Mouse (Mus musculus): ENCODE data around the gene 1700109H08Rik. TPM values are rescaled to one million over a fixed set of nuclear protein-coding genes. Genes with fewer than 3 reads are reported as not detected.
"Not testable (repeated sequence)": the region's sequence is repeated elsewhere in the genome, so short reads cannot be mapped to it uniquely, and the experiment has no call there.

1700109H08Rik gene
- polyA plus RNA-seq, 1 experiment = 6.4 TPM

DNA sequence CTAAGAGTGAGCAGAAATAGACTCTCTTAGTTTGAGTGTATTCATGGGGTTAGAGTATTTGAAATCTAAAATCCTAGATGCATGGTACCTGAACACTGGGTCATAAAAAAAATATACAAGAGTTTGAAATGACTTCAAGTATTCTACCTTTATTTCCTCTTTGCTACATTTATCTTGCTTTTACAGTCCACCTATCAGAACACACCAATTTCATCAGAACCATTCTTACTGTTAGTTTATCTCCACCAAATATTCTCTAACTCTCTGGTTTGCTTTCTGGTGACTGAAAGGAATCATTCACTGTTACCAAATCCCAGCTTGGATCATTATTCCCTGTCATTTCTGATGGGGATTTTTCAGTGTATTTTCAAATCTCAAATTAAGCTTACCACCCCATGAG lies 25.8 kb downstream of the 1700109H08Rik start:
- H3K4me1 ChIP-seq (ENCODE audit: control insufficient read depth, insufficient read depth, low read length) = peaks cover 12% of the 10 kb centered on the region
- H3K4me3 ChIP-seq (ENCODE audit: insufficient read depth, low read length) = peak overlapping the region; percentile 82
- no peak overlapping the region for H3K27ac ChIP-seq (ENCODE audit: insufficient read depth, low read depth, low read length)
- TF ChIP-seq CTCF (IDR thresholded peaks at IDR 0.05; ENCODE audit: low read depth, low read length) (no peak), POLR2A (IDR thresholded peaks at IDR 0.05; ENCODE audit: borderline replicate concordance, low read depth, low read length) (no peak)

DNA sequence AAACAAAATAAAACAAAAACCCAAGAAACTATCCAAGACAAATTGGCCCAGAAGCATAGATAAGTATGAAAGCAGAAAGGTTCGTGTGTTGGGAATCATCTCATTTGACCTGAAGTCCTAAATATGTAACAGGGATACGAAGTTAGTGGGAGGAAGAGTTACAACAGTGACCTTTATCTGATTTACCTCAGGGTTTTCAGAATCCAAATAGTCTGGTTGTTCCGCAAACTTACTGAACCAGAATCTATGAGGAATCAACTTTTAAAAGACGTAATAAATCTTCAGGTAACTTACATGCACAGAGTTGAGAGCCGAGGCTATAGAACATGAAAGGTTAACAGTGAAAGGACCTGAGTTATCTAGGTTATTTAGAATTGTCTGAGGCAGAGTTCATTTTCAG lies 27.4 kb downstream of the 1700109H08Rik start:
- Histone ChIP-seq H3K4me1 (ENCODE audit: control insufficient read depth, insufficient read depth, low read length) (peaks cover 12% of the 10 kb centered on the region), H3K27ac (ENCODE audit: insufficient read depth, low read depth, low read length) (no peak overlapping the region), H3K4me3 (ENCODE audit: insufficient read depth, low read length) (no peak overlapping the region)
- no peak for TF ChIP-seq POLR2A (IDR thresholded peaks at IDR 0.05; ENCODE audit: borderline replicate concordance, low read depth, low read length)
- TF ChIP-seq CTCF (IDR thresholded peaks at IDR 0.05; ENCODE audit: low read depth, low read length) = no peak

DNA sequence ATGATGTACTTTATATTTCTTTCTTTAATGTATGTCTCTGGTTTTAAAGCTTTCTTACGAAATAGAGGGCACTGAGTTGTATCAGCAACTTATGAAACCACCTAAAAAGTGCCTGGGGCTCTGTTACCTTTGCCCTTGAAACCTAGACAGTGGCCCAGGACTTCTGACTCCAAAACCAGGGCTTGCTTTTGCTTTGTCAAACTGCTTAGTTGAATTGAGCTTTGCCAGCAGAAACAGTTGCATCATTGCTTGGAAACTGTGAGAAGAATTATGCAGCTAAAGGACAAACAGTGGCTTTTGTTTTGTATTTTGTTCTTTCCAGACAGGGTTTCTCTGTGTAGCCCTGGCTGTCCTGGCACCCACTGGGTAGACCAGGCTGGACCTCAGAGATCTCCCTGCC lies 28.9 kb downstream of the 1700109H08Rik start:
- Histone ChIP-seq H3K4me1 (ENCODE audit: control insufficient read depth, insufficient read depth, low read length) (peaks cover 8% of the 10 kb centered on the region), H3K27ac (ENCODE audit: insufficient read depth, low read depth, low read length) (no peak overlapping the region), H3K4me3 (ENCODE audit: insufficient read depth, low read length) (no peak overlapping the region)
- no peak for TF ChIP-seq POLR2A (IDR thresholded peaks at IDR 0.05; ENCODE audit: borderline replicate concordance, low read depth, low read length)
- TF ChIP-seq CTCF (IDR thresholded peaks at IDR 0.05; ENCODE audit: low read depth, low read length) = no peak

DNA sequence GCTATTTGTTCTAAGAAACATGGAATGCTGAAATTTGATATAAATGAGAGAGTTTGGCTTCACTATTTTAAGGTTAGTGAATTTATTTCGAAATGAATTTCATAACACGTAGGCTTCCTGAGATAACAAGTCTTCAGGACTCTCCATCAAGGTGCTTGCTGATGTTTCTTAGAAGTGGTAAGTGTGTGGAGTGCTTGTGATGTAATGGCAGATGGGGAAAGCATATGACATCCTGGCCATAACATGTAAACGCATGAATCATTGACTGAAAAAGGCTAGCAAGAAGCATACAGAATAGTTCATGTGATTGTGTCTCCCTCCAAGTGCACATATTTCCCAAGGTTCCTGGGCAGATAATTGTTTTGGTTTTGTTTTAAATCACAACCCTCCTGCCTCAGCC lies 29.4 kb downstream of the 1700109H08Rik start:
- no peak for TF ChIP-seq POLR2A (IDR thresholded peaks at IDR 0.05; ENCODE audit: borderline replicate concordance, low read depth, low read length)
- no peak for TF ChIP-seq CTCF (IDR thresholded peaks at IDR 0.05; ENCODE audit: low read depth, low read length)
- no peak overlapping the region for H3K27ac ChIP-seq (ENCODE audit: insufficient read depth, low read depth, low read length)
- peaks cover 8% of the 10 kb centered on the region for H3K4me1 ChIP-seq (ENCODE audit: control insufficient read depth, insufficient read depth, low read length)
- H3K4me3 ChIP-seq (ENCODE audit: insufficient read depth, low read length) = no peak overlapping the region

DNA sequence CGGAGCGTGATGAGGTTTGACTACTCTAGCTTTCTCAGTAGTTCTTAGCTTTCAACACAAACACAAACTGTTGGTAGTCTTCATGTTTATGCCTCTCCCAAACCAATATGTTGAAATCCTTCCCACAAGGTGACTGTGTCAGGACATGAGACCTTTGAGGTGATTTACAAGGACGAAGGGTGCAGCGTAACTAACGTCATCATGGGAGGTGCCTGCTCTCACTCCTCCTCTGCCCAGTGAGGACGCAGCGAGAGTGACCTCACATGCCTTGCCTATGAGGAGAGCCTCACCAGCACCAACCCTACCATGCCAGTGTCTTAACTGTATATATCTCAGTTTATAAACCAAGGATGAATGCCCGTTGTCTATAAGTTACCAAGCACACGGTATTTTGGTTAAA lies 35.7 kb downstream of the 1700109H08Rik start:
- Histone ChIP-seq H3K4me3 (ENCODE audit: insufficient read depth, low read length) (no peak overlapping the region), H3K4me1 (ENCODE audit: control insufficient read depth, insufficient read depth, low read length) (no peaks in the 10 kb centered on the region), H3K27ac (ENCODE audit: insufficient read depth, low read depth, low read length) (no peak overlapping the region)
- TF ChIP-seq CTCF (IDR thresholded peaks at IDR 0.05; ENCODE audit: low read depth, low read length) = no peak

DNA sequence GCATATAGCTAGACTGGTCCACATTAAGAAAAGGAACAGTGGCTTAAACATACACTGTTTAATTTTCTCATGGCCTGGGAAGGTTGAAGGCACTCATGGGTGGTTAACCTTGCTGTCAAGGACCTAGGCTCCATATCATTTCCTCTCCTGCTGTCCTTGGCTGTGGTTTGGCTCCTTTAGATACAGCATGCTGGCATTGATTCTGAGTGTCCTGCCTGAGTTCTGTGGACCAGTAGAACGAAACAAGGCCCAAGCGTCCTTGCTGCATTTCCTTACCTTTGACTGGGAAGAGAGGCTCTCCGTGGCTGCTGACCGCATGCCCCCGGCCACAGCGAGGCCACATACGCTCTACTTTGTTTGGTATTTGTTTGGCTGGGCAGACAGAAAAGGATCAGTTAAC lies 37.9 kb downstream of the 1700109H08Rik start:
- Histone ChIP-seq H3K4me3 (ENCODE audit: insufficient read depth, low read length) (no peak overlapping the region), H3K4me1 (ENCODE audit: control insufficient read depth, insufficient read depth, low read length) (no peaks in the 10 kb centered on the region), H3K27ac (ENCODE audit: insufficient read depth, low read depth, low read length) (no peak overlapping the region)
- TF ChIP-seq CTCF (IDR thresholded peaks at IDR 0.05; ENCODE audit: low read depth, low read length) (no peak), POLR2A (IDR thresholded peaks at IDR 0.05; ENCODE audit: borderline replicate concordance, low read depth, low read length) (no peak)

DNA sequence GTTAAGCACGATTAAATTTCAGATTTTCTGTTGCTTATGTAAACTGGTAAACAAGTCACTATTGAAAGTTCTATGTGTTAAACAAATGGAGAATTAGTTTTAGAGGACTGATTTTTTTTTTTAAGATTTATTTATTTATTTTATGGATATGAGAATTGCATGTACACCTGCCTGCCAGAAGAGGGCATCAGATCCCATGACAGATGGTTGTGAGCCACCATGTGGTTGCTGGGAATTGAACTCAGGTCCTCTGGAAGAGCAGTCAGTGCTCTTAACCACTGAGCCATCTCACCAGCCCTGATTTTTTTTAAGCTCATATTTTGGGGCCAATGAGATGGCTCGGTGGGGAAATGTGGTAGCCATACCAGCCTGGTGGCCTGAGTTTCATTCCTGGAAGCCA lies 40.5 kb downstream of the 1700109H08Rik start:
- not testable (repeated sequence) for H3K4me1 ChIP-seq (ENCODE audit: control insufficient read depth, insufficient read depth, low read length); H3K4me3 ChIP-seq (ENCODE audit: insufficient read depth, low read length); H3K27ac ChIP-seq (ENCODE audit: insufficient read depth, low read depth, low read length)

DNA sequence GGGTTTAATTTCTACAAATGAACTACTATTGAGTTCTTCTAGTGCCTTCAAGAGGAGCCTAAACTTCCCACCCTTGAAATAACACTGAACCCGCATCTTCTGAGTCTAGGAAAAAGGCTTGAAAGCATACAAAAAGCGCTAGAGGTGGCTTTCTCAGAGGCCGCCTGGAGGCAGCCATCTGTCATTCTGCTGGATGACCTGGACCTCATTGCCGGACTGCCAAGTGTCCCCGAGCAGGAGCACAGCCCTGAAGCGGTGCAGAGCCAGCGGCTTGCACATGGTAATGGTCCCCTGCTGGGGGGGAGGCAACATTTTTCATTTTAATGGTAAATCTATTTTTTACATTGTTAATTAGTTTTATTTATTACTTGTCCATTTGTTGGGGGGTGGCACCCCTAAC lies 49.1 kb downstream of the 1700109H08Rik start:
- no peak for TF ChIP-seq CTCF (IDR thresholded peaks at IDR 0.05; ENCODE audit: low read depth, low read length)
- no peak for TF ChIP-seq POLR2A (IDR thresholded peaks at IDR 0.05; ENCODE audit: borderline replicate concordance, low read depth, low read length)
- Histone ChIP-seq H3K4me1 (ENCODE audit: control insufficient read depth, insufficient read depth, low read length) (peaks cover 7% of the 10 kb centered on the region), H3K27ac (ENCODE audit: insufficient read depth, low read depth, low read length) (no peak overlapping the region), H3K4me3 (ENCODE audit: insufficient read depth, low read length) (no peak overlapping the region)

DNA sequence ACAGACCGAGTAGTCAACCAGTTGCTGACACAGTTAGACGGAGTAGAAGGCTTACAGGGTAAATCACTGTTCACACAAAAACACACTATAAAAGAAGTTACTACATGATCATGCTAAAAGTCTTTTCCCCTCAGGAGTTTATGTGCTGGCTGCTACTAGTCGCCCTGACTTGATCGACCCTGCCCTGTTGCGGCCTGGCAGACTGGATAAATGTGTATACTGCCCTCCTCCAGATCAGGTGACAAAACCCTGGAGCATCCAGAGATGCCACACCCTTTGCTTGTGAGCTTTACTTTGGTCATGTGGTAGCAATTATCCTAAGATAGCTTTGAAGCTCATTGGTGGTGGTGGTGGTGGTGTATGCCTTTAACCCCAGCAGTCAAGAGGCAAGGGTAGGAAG lies 58.7 kb downstream of the 1700109H08Rik start:
- no peaks in the 10 kb centered on the region for H3K4me1 ChIP-seq (ENCODE audit: control insufficient read depth, insufficient read depth, low read length)
- TF ChIP-seq CTCF (IDR thresholded peaks at IDR 0.05; ENCODE audit: low read depth, low read length) (no peak), POLR2A (IDR thresholded peaks at IDR 0.05; ENCODE audit: borderline replicate concordance, low read depth, low read length) (no peak)
- no peak overlapping the region for H3K4me3 ChIP-seq (ENCODE audit: insufficient read depth, low read length)
- H3K27ac ChIP-seq (ENCODE audit: insufficient read depth, low read depth, low read length) = no peak overlapping the region

DNA sequence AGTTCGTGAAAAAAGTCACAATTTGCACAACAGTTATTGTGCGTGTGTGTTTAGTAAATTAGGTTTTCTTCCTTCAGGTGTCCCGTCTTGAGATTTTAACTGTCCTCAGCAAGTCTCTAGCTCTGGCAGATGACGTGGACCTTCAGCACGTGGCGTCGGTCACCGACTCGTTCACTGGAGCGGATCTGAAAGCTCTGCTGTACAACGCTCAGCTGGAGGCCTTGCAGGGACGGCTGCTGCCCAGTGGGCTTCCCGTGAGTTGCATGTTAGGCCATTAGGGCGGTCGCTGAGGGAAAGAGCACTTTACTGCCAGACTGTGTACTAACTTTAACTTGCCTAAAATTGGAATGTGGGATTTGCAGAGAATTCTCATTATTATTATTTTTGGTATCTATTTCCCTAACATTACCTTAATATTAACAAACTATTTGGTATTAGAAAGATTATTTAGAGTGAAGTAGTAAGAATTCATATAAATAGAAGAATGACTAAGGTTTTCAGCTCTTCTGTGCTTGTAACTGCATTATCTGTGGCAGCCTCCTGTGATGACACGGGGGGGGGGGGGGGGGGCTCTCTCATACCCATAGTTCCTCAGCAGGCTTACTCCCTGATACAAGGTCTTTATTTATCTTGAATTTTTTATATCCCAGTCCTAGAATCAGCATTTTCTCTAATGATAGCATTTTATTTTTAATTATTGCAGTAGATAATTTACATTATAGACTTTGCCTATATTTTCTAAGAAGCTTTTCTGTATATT lies 60.3 kb downstream of the 1700109H08Rik start:
- TF ChIP-seq POLR2A (IDR thresholded peaks at IDR 0.05; ENCODE audit: borderline replicate concordance, low read depth, low read length) (no peak), CTCF (IDR thresholded peaks at IDR 0.05; ENCODE audit: low read depth, low read length) (no peak)
- H3K27ac ChIP-seq (ENCODE audit: insufficient read depth, low read depth, low read length) = no peak overlapping the region
- H3K4me3 ChIP-seq (ENCODE audit: insufficient read depth, low read length) = no peak overlapping the region
- H3K4me1 ChIP-seq (ENCODE audit: control insufficient read depth, insufficient read depth, low read length) = no peaks in the 10 kb centered on the region

DNA sequence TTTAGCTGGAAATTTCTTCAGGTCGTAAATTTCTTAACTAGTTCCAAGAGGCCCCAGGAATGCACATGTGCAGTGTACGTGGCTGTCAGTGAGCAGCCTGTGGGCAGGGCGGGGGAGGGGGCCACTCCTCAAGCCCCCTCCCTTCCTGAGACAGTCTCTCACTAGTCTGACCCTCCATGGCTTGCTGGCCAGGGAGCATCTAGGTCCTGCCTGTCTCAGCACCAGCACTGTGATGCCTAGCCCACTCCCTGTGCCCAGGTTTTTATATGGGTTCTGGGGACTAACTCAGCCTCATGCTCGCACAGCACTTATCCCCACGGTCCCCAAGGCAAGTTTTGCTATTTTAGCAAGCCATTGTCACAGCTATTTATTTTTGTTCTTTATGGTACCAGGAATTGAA lies 60.9 kb downstream of the 1700109H08Rik start:
- H3K4me3 ChIP-seq (ENCODE audit: insufficient read depth, low read length) = no peak overlapping the region
- no peak overlapping the region for H3K27ac ChIP-seq (ENCODE audit: insufficient read depth, low read depth, low read length)
- TF ChIP-seq POLR2A (IDR thresholded peaks at IDR 0.05; ENCODE audit: borderline replicate concordance, low read depth, low read length) = no peak
- no peak for TF ChIP-seq CTCF (IDR thresholded peaks at IDR 0.05; ENCODE audit: low read depth, low read length)
- H3K4me1 ChIP-seq (ENCODE audit: control insufficient read depth, insufficient read depth, low read length) = no peaks in the 10 kb centered on the region

Measured in bone marrow macrophage, adult 2 months (primary cell).